Mouse (Mus musculus): ENCODE measurements at regions not wholly inside any gene's neighbourhood (a gene's known extent, or its start where the extent isn't known, plus 50 kb on each side); places are given as distances from the start of the nearest gene placed in this dataset.
"Not testable (repeated sequence)": the region's sequence is repeated elsewhere in the genome, so short reads cannot be mapped to it uniquely, and the experiment has no call there.

GRCm38 (mm10) chr5:64691406-64692100, 111.6 kb upstream of the Klf3 start:
- in situ Hi-C loops (cut with MboI, MseI): loop anchor here (5.0 kb wide), 1 partner anchor 36 kb away; no protein-coding TSS in a partner anchor

DNA sequence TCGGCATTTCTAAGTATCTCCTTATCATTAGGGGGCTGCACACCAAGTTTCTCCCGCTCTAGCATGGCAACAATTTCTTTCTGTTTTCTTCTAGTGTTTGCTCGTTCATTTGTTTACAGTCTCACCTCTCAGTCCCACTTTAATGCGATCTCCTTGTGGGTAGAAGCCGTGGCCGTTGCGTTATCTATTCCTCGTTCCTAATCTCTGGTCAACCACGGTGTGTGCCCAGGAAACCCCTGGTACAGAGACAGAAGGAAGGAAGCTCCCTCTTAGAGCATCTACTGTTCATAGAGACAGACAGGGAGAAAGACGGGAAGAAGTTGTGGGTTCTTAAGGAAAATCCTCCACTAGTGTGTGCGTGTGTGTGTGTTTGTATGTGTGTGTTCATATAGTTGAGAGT, 110.9 kb upstream of the Klf3 start:
- in situ Hi-C loops (cut with MboI, MseI): loop anchor here (5.0 kb wide), 1 partner anchor 35 kb away; no protein-coding TSS in a partner anchor

DNA sequence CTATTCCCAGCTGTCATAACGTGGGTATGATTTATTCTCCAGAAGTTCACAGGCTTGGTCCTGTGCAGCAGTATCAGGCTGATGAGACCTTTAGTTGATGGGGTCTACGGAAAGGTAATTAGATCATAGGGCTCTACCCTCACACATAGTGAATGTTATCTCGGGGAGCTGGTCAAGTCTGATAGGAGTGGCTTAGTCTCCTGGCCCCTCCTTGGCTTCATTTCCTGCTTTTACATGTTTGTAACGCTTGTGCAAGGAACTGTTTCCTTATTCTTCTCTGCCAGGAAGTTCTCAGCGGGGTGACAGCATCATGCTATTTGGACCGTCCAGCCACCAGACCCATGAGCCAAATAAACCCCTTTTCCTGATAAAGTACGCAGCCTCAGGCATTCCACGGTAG, 109.6 kb upstream of the Klf3 start:
- in situ Hi-C loops (cut with MboI, MseI): loop anchor here (5.0 kb wide), 1 partner anchor 34 kb away; no protein-coding TSS in a partner anchor

DNA sequence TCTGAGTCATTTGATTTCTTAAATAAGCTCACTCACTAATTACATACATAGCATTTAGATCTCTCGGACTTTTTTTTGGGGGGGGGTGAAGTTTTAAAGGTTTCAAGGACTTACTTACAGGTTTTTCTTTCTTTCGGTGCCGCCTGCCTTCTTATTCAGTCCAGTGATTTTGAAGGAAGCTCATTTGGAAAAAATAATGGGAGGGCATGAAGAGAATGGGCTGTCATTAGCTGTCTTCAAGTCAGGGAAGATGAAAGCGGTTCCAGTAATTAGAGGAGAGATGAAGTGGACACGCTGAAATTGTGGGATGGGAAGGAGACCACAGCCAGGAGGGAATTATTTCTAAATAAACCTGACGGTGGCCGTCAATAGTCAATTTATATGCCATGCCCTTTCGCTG, 108.6 kb upstream of the Klf3 start:
- in situ Hi-C loops (cut with MboI, MseI): loop anchor here (5.0 kb wide), 1 partner anchor 33 kb away; no protein-coding TSS in a partner anchor

DNA sequence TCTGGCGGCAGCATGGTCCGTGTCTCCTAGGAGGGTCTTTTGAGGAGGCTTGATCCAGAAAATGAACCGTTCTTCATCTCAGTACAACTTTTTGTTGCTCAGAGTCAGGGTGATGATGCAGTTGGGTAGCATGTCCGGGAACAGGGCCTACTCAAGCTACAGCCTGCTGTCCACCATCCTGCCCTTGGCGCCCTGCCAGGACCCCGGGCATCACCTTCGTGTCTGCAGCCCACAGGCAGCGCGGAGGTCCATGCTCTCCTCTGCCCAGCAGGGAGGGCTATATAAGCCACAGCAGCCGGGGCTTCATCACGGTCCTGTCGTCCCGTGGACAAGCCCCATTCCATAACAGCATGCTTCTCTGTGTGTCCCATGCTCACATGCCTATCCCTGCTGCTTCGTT, 107.1 kb upstream of the Klf3 start:
- in situ Hi-C loops (cut with MboI, MseI): no loop called here

DNA sequence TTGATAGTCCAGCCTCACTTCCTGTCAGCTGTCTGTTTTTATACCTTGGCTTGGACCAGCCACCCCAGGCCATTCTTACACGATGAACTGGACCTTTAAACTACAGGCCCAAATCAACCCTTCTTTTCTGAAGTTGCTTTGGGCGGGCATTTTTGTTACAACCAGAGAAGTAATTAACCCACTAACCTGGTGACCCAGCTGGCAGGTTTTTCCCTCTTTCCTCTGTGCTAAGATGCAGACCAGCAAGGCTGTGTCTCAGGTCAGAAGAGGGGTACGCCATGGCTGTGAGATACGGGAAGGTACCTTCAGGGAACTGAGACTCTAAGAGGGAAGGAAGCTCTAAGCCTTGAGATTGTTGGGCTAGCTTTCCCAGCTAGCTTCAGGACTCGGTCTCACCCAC, 105.7 kb upstream of the Klf3 start:
- in situ Hi-C loops (cut with MboI, MseI): no loop called here

DNA sequence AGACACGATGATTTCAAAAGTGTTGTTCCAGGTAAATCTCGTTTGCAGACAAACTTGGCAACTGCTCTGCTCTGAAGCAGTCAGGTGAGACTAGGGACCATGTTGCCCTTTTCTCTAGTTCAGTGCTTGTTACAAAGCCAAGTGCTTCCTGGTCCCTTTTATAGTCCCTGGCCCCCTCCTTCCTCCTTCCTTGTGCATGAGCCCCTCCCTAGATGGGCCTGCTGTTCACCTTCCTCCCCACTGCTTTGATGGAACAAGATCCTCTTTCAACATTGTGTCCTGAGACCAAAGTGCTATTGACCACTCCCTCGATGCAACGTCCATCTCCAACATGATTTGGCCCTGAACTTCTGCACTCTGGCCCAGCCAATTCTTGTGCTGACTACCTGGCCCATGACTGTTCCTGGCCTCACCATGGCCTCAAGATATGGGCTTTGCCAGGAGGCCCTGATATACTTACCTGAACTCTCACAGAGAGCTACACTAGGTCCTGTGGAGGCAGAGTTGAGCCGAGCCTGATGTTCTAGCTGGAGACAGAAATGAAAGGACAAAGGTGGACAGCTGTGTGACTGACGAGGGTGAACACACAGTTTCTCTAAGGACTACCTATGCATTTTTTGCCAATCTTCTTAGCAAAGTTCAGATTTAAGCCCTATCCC, 104.6 kb upstream of the Klf3 start:
- in situ Hi-C loops (cut with MboI, MseI): no loop called here

DNA sequence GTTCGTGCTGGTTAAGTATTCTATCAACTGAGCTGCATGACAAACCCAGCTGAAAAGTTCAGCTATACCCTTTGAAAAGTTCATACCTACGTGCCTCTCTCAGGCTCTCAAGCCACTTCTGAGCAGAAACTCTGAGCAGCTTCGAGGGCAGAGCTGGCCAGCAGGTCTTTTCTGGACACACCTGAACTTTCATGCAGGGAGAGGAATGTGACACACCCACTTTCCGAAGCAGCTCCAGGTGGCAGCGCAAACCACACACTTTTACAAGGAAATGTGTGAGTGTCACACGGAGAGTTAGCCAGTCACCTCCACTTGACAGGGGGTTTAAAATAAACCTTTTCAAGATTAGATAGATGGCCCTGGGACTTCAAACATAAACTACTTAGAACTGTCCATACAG, 103.2 kb upstream of the Klf3 start:
- in situ Hi-C loops (cut with MboI, MseI): no loop called here

GRCm38 (mm10) chr5:64701219-64701779, 101.9 kb upstream of the Klf3 start:
- in situ Hi-C loops (cut with MboI, MseI): no loop called here

GRCm38 (mm10) chr5:64701780-64702231, 101.4 kb upstream of the Klf3 start:
- in situ Hi-C loops (cut with MboI, MseI): no loop called here

DNA sequence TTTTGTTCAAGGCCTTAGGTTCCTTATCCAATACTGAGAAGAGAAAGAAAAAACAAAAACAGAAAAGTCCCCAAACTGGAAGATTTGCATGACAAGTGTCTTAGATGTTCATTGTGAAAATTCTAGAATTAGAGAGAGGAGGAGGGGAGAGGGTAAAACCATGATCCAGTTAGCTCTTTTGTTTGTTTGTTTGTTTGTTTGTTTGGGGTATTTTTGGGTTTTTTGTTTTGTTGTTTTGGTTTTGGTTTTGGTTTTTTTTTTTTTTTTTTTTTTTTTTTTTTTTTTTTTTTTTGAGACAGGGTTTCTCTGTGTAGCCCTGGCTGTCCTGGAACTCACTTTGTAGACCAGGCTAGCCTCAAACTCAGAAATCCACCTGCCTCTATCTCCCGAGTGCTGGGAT, 100.8 kb upstream of the Klf3 start:
- in situ Hi-C loops (cut with MboI, MseI): not testable (repeated sequence)

GRCm38 (mm10) chr5:64703091-64703872, 99.9 kb upstream of the Klf3 start:
- in situ Hi-C loops (cut with MboI, MseI): no loop called here

GRCm38 (mm10) chr5:64704144-64704543, 99.0 kb upstream of the Klf3 start:
- in situ Hi-C loops (cut with MboI, MseI): no loop called here

DNA sequence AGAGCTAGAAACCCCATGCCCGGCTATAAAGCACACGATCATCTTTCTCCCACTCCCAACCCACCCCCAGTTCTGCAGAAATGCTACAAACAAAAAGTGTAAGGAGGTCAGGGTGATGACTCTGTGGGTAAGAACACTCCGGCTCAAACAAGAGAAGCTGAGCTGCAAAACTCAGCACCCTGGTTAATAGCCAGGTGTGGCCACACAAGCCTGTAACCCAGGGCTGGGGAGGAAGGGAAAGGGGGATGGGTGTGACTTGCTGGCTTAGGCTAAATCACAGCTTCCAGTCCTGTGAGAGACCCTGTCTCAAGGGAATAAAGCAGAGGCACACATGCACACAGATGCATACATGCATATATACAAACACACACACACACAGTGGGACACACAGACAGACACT, 96.6 kb upstream of the Klf3 start:
- in situ Hi-C loops (cut with MboI, MseI): no loop called here

DNA sequence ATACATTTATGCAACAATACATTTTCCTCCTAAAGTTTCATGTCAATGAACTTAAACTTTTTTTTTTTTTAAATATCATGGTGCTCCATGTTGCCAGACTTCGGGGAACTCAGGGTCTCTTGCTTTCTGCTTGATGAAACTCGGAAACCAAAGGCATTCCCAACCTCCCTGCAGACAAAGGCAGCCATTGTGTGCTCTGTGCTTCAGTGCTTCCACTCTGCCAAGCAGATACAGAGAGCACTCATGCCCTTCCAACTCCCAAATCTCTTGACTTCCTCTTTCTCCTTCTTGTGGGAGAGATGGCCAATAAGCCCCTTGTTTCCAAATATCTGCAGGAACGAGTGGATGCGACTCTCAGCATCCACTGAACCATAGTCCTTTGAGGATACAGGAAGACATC, 94.0 kb upstream of the Klf3 start:
- in situ Hi-C loops (cut with MboI, MseI): no loop called here

- in situ Hi-C loops (cut with MboI, MseI): no loop called here
These were observed 93.0 kb upstream of the Klf3 start for GRCm38 (mm10) chr5:64710236-64710635.

DNA sequence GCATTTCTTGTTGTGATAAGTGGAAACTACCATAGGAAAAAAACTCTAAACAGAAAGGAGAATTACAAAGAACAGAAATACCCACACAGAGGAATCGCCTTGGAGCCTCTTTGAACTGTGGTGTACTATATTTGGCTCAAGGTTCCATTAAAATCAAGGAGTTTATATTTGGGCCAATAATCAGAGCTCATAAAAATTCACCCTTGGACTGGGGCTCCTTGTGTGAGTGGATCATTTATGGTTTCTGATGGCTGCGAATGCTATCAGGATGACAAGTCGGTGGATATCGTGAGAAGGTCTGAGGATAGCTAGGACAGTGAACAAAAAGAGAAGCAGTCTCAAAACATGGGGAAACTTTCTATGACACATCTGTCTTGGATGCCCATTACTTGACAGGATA, 92.2 kb upstream of the Klf3 start:
- in situ Hi-C loops (cut with MboI, MseI): no loop called here

DNA sequence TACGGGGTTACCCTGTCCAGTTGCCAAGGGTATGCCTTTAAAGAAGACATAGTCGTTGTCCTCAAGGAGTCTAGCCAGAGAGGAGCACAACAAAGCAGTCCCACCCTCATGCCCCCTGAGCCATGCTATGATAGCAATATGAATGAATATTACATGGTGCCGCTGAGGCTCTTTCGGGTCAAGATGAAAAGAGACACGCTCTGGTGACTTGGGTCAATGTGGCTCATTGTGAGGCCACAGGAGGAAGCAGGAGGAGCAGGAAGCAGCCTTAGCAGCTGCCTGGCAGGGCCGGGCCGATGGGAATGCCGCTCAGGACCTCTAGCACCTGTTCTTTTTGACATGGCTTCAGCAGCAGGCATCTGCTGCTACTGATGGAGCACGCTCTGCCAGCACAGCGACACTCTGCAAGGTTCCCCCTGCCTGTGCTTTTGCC, 89.0 kb upstream of the Klf3 start:
- in situ Hi-C loops (cut with MboI, MseI): no loop called here

GRCm38 (mm10) chr5:64714710-64715109, 88.5 kb upstream of the Klf3 start:
- in situ Hi-C loops (cut with MboI, MseI): no loop called here

DNA sequence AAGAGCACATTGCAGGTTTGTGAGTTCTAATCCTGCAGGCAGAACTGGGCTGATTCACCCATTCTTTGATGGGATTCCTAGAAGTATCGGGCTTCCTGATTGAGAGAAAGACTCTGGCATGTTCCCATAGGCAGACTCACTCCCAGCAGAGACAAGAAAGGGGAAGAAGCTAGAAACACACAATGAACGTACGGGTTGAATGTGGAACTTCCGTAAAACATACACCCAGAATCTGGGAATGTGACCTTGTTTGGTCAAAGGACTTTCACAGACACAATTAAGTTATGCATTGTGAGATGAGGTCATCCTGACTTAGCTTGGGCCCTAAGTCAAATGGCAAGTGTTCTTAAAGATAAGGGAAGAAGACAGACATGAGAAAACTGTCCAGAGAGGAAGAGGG, 86.6 kb upstream of the Klf3 start:
- in situ Hi-C loops (cut with MboI, MseI): no loop called here

DNA sequence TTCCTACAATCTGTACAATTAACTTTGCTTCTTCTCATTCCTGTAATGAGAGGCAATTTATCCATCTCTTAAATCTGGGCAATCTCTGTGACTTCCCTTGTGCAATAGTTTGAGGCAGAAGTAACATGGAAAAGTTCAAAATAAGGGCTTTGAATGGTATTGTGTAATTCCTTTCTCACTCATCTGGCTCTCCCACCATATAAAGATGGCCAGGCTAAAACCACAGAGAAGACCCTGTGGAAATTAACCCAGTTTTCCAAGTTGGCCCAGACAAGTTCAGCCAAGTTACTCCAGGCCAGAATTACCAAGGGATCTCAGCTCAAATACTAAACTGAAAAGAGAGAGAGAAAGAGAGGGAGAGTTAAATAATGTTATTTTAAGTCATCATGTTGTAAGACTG, 81.0 kb upstream of the Klf3 start:
- in situ Hi-C loops (cut with MboI, MseI): no loop called here

GRCm38 (mm10) chr5:64727847-64728246, 75.3 kb upstream of the Klf3 start:
- in situ Hi-C loops (cut with MboI, MseI): loop anchor here (5.0 kb wide), 1 partner anchor 36 kb away; no protein-coding TSS in a partner anchor
